Mouse (Mus musculus): ENCODE data around the gene Tmem255b. TPM values are rescaled to one million over a fixed set of nuclear protein-coding genes. Genes with fewer than 3 reads are reported as not detected.

Gene Tmem255b
- polyA plus RNA-seq, 1 experiment from 2014 or later: not detected

- Histone ChIP-seq H3K4me2 (ENCODE audit: low read depth, low read length) (no peak overlapping the region), H3K36me3 (replicated peaks; ENCODE audit: insufficient read depth, low read length) (no peaks in the 10 kb centered on the region), H3K4me1 (ENCODE audit: insufficient read depth) (no peaks in the 10 kb centered on the region; the same call in 1 of the 2 replicates), H3K9ac (replicated peaks) (no peak overlapping the region), H3K27ac (ENCODE audit: low read depth) (no peak overlapping the region), H3K9me3 (ENCODE audit: low read length) (no peaks in the 10 kb centered on the region), H3K4me3 (ENCODE audit: low read depth, low read length) (no peak overlapping the region), H3K27me3 (ENCODE audit: insufficient read depth, low read length) (no peaks in the 10 kb centered on the region)
- WGBS (ENCODE audit: insufficient replicate concordance): 66% methylated on average over 7 of the region's 7 CpGs
- TF ChIP-seq CTCF (IDR thresholded peaks at IDR 0.05; ENCODE audit: low read depth): no peak
- TF ChIP-seq EP300 (IDR thresholded peaks at IDR 0.05; ENCODE audit: low read depth): no peak
- no peak for ATAC-seq
- no peak for DNase-seq
These were observed 46.1 kb downstream of the Tmem255b start for GRCm38 (mm10) chr8:13481089-13481554.

- Histone ChIP-seq H3K9me3 (ENCODE audit: low read length) (no peaks in the 10 kb centered on the region), H3K9ac (replicated peaks) (no peak overlapping the region), H3K27me3 (ENCODE audit: insufficient read depth, low read length) (no peaks in the 10 kb centered on the region), H3K36me3 (replicated peaks; ENCODE audit: insufficient read depth, low read length) (no peaks in the 10 kb centered on the region), H3K4me1 (ENCODE audit: insufficient read depth) (no peaks in the 10 kb centered on the region; the same call in 1 of the 2 replicates), H3K4me3 (ENCODE audit: low read depth, low read length) (no peak overlapping the region), H3K27ac (ENCODE audit: low read depth) (peak overlapping the region; percentile 8; the same call in 1 of the 2 replicates), H3K4me2 (ENCODE audit: low read depth, low read length) (no peak overlapping the region)
- ATAC-seq (peak; percentile 67), DNase-seq (no peak)
- TF ChIP-seq CTCF (IDR thresholded peaks at IDR 0.05; ENCODE audit: low read depth): no peak
- TF ChIP-seq EP300 (IDR thresholded peaks at IDR 0.05; ENCODE audit: low read depth): no peak
- WGBS (ENCODE audit: insufficient replicate concordance): 62% methylated on average over 3 of the region's 3 CpGs
These were observed 46.6 kb downstream of the Tmem255b start for GRCm38 (mm10) chr8:13481596-13481995.

- peak; percentile 77 for ATAC-seq
- H3K9ac ChIP-seq (replicated peaks): no peak overlapping the region
These were observed 47.3 kb downstream of the Tmem255b start for GRCm38 (mm10) chr8:13482101-13482801.

GRCm38 (mm10) chr8:13483191-13483590 is 48.2 kb downstream of the Tmem255b start:
- Histone ChIP-seq H3K27me3 (ENCODE audit: insufficient read depth, low read length) (no peaks in the 10 kb centered on the region), H3K9me3 (ENCODE audit: low read length) (no peaks in the 10 kb centered on the region), H3K4me1 (ENCODE audit: insufficient read depth) (no peaks in the 10 kb centered on the region; the same call in 1 of the 2 replicates), H3K36me3 (replicated peaks; ENCODE audit: insufficient read depth, low read length) (no peaks in the 10 kb centered on the region), H3K27ac (ENCODE audit: low read depth) (no peak overlapping the region), H3K9ac (replicated peaks) (no peak overlapping the region), H3K4me3 (ENCODE audit: low read depth, low read length) (no peak overlapping the region), H3K4me2 (ENCODE audit: low read depth, low read length) (no peak overlapping the region)
- 76% methylated on average over 5 of the region's 5 CpGs for WGBS (ENCODE audit: insufficient replicate concordance)
- no peak for TF ChIP-seq CTCF (IDR thresholded peaks at IDR 0.05; ENCODE audit: low read depth)
- ATAC-seq: no peak
- DNase-seq: no peak

More at GRCm38 (mm10) chr8:13482101-13482801, 47.3 kb downstream of the Tmem255b start:
- DNase-seq: no peak
- no peaks in the 10 kb centered on the region for H3K27me3 ChIP-seq (ENCODE audit: insufficient read depth, low read length)
- H3K9me3 ChIP-seq (ENCODE audit: low read length): no peaks in the 10 kb centered on the region
- no peaks in the 10 kb centered on the region; the same call in 1 of the 2 replicates for H3K4me1 ChIP-seq (ENCODE audit: insufficient read depth)
- no peak overlapping the region for H3K4me2 ChIP-seq (ENCODE audit: low read depth, low read length)
- TF ChIP-seq EP300 (IDR thresholded peaks at IDR 0.05; ENCODE audit: low read depth) (no peak), CTCF (IDR thresholded peaks at IDR 0.05; ENCODE audit: low read depth) (no peak)
- H3K27ac ChIP-seq (ENCODE audit: low read depth): peak overlapping the region; percentile 8; the same call in 1 of the 2 replicates
- 66% methylated on average over 2 of the region's 2 CpGs for WGBS (ENCODE audit: insufficient replicate concordance)
- H3K4me3 ChIP-seq (ENCODE audit: low read depth, low read length): no peak overlapping the region
- H3K36me3 ChIP-seq (replicated peaks; ENCODE audit: insufficient read depth, low read length): no peaks in the 10 kb centered on the region

- Histone ChIP-seq H3K9me3 (ENCODE audit: low read length) (no peaks in the 10 kb centered on the region), H3K27ac (ENCODE audit: low read depth) (no peak overlapping the region), H3K36me3 (replicated peaks; ENCODE audit: insufficient read depth, low read length) (no peaks in the 10 kb centered on the region), H3K27me3 (ENCODE audit: insufficient read depth, low read length) (peaks cover 25% of the 10 kb centered on the region), H3K4me3 (ENCODE audit: low read depth, low read length) (no peak overlapping the region), H3K4me1 (ENCODE audit: insufficient read depth) (no peaks in the 10 kb centered on the region; the same call in 1 of the 2 replicates), H3K9ac (replicated peaks) (no peak overlapping the region), H3K4me2 (ENCODE audit: low read depth, low read length) (no peak overlapping the region)
- DNase-seq (no peak), ATAC-seq (no peak)
- WGBS (ENCODE audit: insufficient replicate concordance): 63% methylated on average over 3 of the region's 3 CpGs
- TF ChIP-seq EP300 (IDR thresholded peaks at IDR 0.05; ENCODE audit: low read depth) (no peak), CTCF (IDR thresholded peaks at IDR 0.05; ENCODE audit: low read depth) (no peak)
These were observed 54.4 kb downstream of the Tmem255b start for GRCm38 (mm10) chr8:13489351-13489750.

- 34% methylated on average over 13 of the region's 13 CpGs for WGBS (ENCODE audit: insufficient replicate concordance)
- H3K27ac ChIP-seq (ENCODE audit: low read depth): no peak overlapping the region
These were observed 55.3 kb downstream of the Tmem255b start for GRCm38 (mm10) chr8:13489986-13490910.

More at GRCm38 (mm10) chr8:13489986-13490910, 55.3 kb downstream of the Tmem255b start:
- ATAC-seq (no peak), DNase-seq (no peak)
- Histone ChIP-seq H3K9me3 (ENCODE audit: low read length) (no peaks in the 10 kb centered on the region), H3K4me2 (ENCODE audit: low read depth, low read length) (no peak overlapping the region), H3K4me3 (ENCODE audit: low read depth, low read length) (no peak overlapping the region), H3K27me3 (ENCODE audit: insufficient read depth, low read length) (peaks cover 32% of the 10 kb centered on the region), H3K9ac (replicated peaks) (no peak overlapping the region), H3K4me1 (ENCODE audit: insufficient read depth) (no peaks in the 10 kb centered on the region; the same call in 1 of the 2 replicates), H3K36me3 (replicated peaks; ENCODE audit: insufficient read depth, low read length) (no peaks in the 10 kb centered on the region)
- TF ChIP-seq EP300 (IDR thresholded peaks at IDR 0.05; ENCODE audit: low read depth) (no peak), CTCF (IDR thresholded peaks at IDR 0.05; ENCODE audit: low read depth) (no peak)

All from liver, postnatal 0 days (tissue).